Mouse (Mus musculus) left cerebral cortex, postnatal 4 days (tissue): ENCODE data around the gene Evi5l. TPM values are rescaled to one million over a fixed set of nuclear protein-coding genes. Genes with fewer than 3 reads are reported as not detected.

Experiments
- DNase-seq: peaks from one replicate; pipeline ENCODE4 v3.0.0-alpha.2; 2022
- intact Hi-C: fragments of 180-260 bp; cut with DNase I; formaldehyde crosslinking; loops from one replicate; pipeline ENCODE4 v1.15.1; 2025
- total RNA-seq, 2 experiments: library from RNA; stranded (reverse); gene quantifications; 2 replicates each; pipeline ENCODE4 v1.2.3; 2021

The Evi5l gene
- total RNA-seq, 2 experiments from 2014 or later: 172 to 174 TPM

DNA sequence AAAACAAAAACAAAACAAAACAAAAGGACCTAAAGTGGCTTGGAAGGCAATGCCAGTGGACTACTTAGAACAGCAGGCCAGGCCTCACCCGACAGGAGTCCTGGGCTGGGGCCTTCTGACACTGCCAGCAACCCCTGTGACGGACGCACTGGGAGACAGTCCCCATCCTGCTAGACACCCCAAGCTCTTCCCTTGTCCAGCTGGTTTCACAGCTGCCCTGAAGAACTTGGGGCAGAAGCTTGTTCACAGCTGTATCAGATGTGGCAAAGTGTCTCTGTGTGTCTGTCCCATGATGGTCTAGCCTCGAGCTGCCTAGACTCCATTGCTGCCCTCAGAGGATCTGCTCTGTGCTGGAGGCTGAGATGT, 93.4 kb downstream of the Evi5l start:
- no peak for DNase-seq
- intact Hi-C loops: no loop called here

Other genes starting within 250 kb of the Evi5l start
- gene Cd209b, start 239.7 kb upstream of the Evi5l start, total RNA-seq: under 1 TPM; 0.26 to 0.34 TPM
- under 1 TPM in 1 of 2 experiments, not detected in 1; 0.40 TPM for gene Cd209c, start 211.8 kb upstream of the Evi5l start, total RNA-seq
- gene Cd209f, start 60.7 kb upstream of the Evi5l start, total RNA-seq: under 1 TPM; 0.50 to 0.56 TPM
- gene Cd209g, start 32.5 kb upstream of the Evi5l start, total RNA-seq: not detected
- 100 to 1,000 TPM; 108 to 109 TPM for gene Prr36, start 50.9 kb downstream of the Evi5l start, total RNA-seq
- not detected for gene Lrrc8e, start 60.3 kb downstream of the Evi5l start, total RNA-seq
- gene Map2k7, start 72.2 kb downstream of the Evi5l start, total RNA-seq: 10 to 100 TPM; 62.9 to 65.4 TPM
- under 1 TPM in 1 of 2 experiments, not detected in 1; 0.74 TPM for gene Gm49320, start 72.3 kb downstream of the Evi5l start, total RNA-seq
- 10 to 100 TPM in 1 of 2 experiments, 1 to 10 TPM in 1; 8.7 to 12.9 TPM for gene Tgfbr3l, start 81.6 kb downstream of the Evi5l start, total RNA-seq
- gene Snapc2, start 86.5 kb downstream of the Evi5l start, total RNA-seq: 10 to 100 TPM; 32.6 to 34.4 TPM
- gene Ctxn1, start 92.7 kb downstream of the Evi5l start, total RNA-seq: 100 to 1,000 TPM; 421 to 425 TPM
- gene Timm44, start 109.3 kb downstream of the Evi5l start, total RNA-seq: 10 to 100 TPM; 60.4 to 67.1 TPM
- 10 to 100 TPM; 22.2 to 27.5 TPM for gene Ccl25, start 158.6 kb downstream of the Evi5l start, total RNA-seq
- 100 to 1,000 TPM in 1 of 2 experiments, 10 to 100 TPM in 1; 87.8 to 103 TPM for gene Elavl1, start 158.8 kb downstream of the Evi5l start, total RNA-seq